Mouse (Mus musculus): Measurements from ENCODE around the gene Ppp4c. TPM values are rescaled to one million over a fixed set of nuclear protein-coding genes. Genes with fewer than 3 reads are reported as not detected.

The Ppp4c gene
- polyA plus RNA-seq, 1 experiment from 2014 or later: 135 TPM

DNA sequence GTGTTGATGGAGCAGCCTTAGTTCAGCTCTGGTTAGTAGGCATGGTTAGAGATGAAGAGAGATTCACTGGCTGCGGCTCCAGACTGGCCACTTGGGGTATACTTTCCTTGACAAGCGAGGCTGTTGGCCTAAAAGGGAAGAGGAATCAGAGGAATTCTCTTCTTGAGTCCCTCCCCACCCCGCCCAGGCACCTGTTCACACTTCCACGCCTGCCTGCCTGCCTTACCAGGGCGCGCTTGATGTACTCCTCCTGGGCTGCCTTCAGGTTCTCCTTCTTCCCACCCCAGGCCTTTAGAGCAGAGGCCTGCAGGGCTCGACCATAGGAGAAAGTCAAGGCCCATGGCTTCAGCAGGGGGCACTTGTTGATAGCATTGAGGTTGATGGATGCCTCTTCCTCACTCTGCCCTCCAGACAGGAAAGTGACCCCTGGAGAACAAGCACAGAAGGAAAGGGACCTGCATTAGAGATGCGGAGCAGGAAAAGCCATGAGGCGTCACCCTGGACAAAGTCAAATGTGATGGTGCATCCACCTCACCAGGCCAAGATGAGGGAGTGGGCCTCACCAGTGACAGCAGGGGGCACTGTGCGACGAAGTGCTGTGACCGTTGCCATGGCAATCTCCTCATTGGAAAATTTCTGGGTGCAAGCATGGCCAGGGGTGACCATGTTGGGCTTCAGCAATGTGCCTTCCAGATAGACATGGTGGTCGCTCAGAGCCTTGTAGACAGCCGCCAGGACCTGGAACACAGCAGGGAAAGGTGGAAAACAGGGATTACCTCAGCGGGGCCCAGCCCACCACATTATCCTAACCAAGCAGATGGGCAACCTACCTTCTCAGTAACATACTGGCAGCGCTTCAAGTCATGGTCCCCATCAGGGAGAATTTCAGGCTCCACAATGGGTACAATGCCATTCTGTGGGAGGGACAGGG, 3.4 kb upstream of the Ppp4c start:
- Histone ChIP-seq H3K9ac (ENCODE audit: low read depth, low read length) (no peak overlapping the region), H3K27ac (ENCODE audit: low read depth, low read length) (no peak overlapping the region; the same call in 1 of the 2 replicates), H3K9me3 (ENCODE audit: control insufficient read depth) (no peaks in the 10 kb centered on the region), H3K27me3 (replicated peaks; ENCODE audit: control insufficient read depth, insufficient read depth, low read length) (no peaks in the 10 kb centered on the region), H3K4me1 (replicated peaks; ENCODE audit: control insufficient read depth, insufficient read depth, low read length) (peaks cover 7% of the 10 kb centered on the region; the same call in 1 of the 2 replicates), H3K4me2 (replicated peaks; ENCODE audit: low read depth) (no peak overlapping the region), H3K36me3 (ENCODE audit: control insufficient read depth, insufficient read depth) (peaks cover 27% of the 10 kb centered on the region), H3K4me3 (ENCODE audit: low read depth, low read length) (no peak overlapping the region)
- peak; percentile 34; the same call in 1 of the 2 replicates for TF ChIP-seq CTCF (IDR thresholded peaks at IDR 0.05; ENCODE audit: low read depth)
- ATAC-seq: no peak
- WGBS: 75% methylated on average over 16 of the region's 16 CpGs

- H3K27me3 ChIP-seq (replicated peaks; ENCODE audit: control insufficient read depth, insufficient read depth, low read length): no peaks in the 10 kb centered on the region
These were observed 1.9 kb upstream of the Ppp4c start for GRCm38 (mm10) chr7:126794271-126794605.

DNA sequence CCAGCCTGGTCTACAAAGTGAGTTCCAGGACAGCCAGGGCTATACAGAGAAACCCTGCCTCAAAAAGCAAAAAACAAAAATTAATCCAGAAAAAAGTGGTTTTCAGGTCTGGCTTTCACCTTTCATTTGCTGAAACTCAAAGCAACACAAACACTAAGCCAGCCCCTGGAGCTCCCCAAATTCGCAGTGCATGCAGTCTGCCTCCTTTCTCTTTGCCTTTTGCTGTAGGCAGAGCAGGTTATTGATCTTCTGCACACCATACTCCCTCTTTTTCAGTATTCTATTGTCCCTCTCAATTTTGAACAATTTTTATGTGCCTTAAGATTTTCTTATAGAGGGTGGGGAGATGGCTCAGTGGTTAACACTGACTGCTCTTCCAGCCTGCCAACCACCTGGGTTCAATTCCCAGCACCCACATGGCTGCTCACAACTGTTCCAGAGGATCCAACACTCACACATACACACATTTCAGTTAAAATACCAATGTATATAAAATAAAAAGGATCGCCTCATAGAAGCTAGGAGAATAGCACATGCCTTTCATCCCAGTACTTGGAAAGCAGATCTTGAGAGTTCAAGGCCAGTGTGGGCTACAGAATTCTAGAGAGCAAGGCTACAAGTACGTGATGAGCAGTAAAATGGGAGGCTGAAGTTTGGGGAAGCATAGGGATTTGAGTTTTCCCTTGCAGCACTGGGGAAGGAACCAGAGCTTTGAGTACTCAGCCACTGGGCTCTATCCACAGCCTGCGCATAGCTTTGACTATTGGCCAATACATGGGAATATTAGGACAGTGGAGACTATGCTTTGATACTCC, 1.4 kb upstream of the Ppp4c start:
- no peak overlapping the region for H3K9ac ChIP-seq (ENCODE audit: low read depth, low read length)
- H3K36me3 ChIP-seq (ENCODE audit: control insufficient read depth, insufficient read depth): peaks cover 42% of the 10 kb centered on the region
- no peaks in the 10 kb centered on the region for H3K27me3 ChIP-seq (replicated peaks; ENCODE audit: control insufficient read depth, insufficient read depth, low read length)
- no peak for TF ChIP-seq CTCF (IDR thresholded peaks at IDR 0.05; ENCODE audit: low read depth)
- H3K9me3 ChIP-seq (ENCODE audit: control insufficient read depth): no peaks in the 10 kb centered on the region
- H3K27ac ChIP-seq (ENCODE audit: low read depth, low read length): no peak overlapping the region
- H3K4me3 ChIP-seq (ENCODE audit: low read depth, low read length): no peak overlapping the region
- ATAC-seq: no peak
- peaks cover 3% of the 10 kb centered on the region; the same call in 1 of the 2 replicates for H3K4me1 ChIP-seq (replicated peaks; ENCODE audit: control insufficient read depth, insufficient read depth, low read length)
- H3K4me2 ChIP-seq (replicated peaks; ENCODE audit: low read depth): no peak overlapping the region
- WGBS: 64% methylated on average over 4 of the region's 4 CpGs

More at GRCm38 (mm10) chr7:126794271-126794605, 1.9 kb upstream of the Ppp4c start:
- no peak overlapping the region for H3K4me2 ChIP-seq (replicated peaks; ENCODE audit: low read depth)
- no peak overlapping the region for H3K27ac ChIP-seq (ENCODE audit: low read depth, low read length)
- peaks cover 3% of the 10 kb centered on the region; the same call in 1 of the 2 replicates for H3K4me1 ChIP-seq (replicated peaks; ENCODE audit: control insufficient read depth, insufficient read depth, low read length)
- H3K9ac ChIP-seq (ENCODE audit: low read depth, low read length): no peak overlapping the region
- no peak for ATAC-seq
- TF ChIP-seq CTCF (IDR thresholded peaks at IDR 0.05; ENCODE audit: low read depth): no peak
- WGBS: 69% methylated on average over 4 of the region's 4 CpGs
- no peaks in the 10 kb centered on the region for H3K9me3 ChIP-seq (ENCODE audit: control insufficient read depth)
- H3K4me3 ChIP-seq (ENCODE audit: low read depth, low read length): no peak overlapping the region
- peaks cover 37% of the 10 kb centered on the region for H3K36me3 ChIP-seq (ENCODE audit: control insufficient read depth, insufficient read depth)

GRCm38 (mm10) chr7:126792721-126793443, 586 bp upstream of the Ppp4c start:
- Histone ChIP-seq H3K4me1 (replicated peaks; ENCODE audit: control insufficient read depth, insufficient read depth, low read length) (peaks cover 3% of the 10 kb centered on the region; the same call in 1 of the 2 replicates), H3K36me3 (ENCODE audit: control insufficient read depth, insufficient read depth) (peaks cover 50% of the 10 kb centered on the region), H3K4me3 (ENCODE audit: low read depth, low read length) (peak overlapping the region; percentile 86), H3K9me3 (ENCODE audit: control insufficient read depth) (no peaks in the 10 kb centered on the region), H3K9ac (ENCODE audit: low read depth, low read length) (0 out of 2 replicates have a peak overlapping the region, but pooled peaks have one; percentile 92), H3K27me3 (replicated peaks; ENCODE audit: control insufficient read depth, insufficient read depth, low read length) (no peaks in the 10 kb centered on the region), H3K27ac (ENCODE audit: low read depth, low read length) (0 out of 2 replicates have a peak overlapping the region, but pooled peaks have one; percentile 97), H3K4me2 (replicated peaks; ENCODE audit: low read depth) (peak overlapping the region; percentile 71)
- ATAC-seq: no peak
- WGBS: 15% methylated on average over 11 of the region's 11 CpGs
- no peak for TF ChIP-seq CTCF (IDR thresholded peaks at IDR 0.05; ENCODE audit: low read depth)

GRCm38 (mm10) chr7:126789141-126789540, 3.2 kb downstream of the Ppp4c start:
- peaks cover 53% of the 10 kb centered on the region for H3K36me3 ChIP-seq (ENCODE audit: control insufficient read depth, insufficient read depth)
- no peak for TF ChIP-seq CTCF (IDR thresholded peaks at IDR 0.05; ENCODE audit: low read depth)
- ATAC-seq: no peak

More at GRCm38 (mm10) chr7:126789141-126789540, 3.2 kb downstream of the Ppp4c start:
- Histone ChIP-seq H3K9ac (ENCODE audit: low read depth, low read length) (no peak overlapping the region), H3K4me2 (replicated peaks; ENCODE audit: low read depth) (no peak overlapping the region), H3K9me3 (ENCODE audit: control insufficient read depth) (no peaks in the 10 kb centered on the region), H3K4me1 (replicated peaks; ENCODE audit: control insufficient read depth, insufficient read depth, low read length) (peaks cover 3% of the 10 kb centered on the region; the same call in 1 of the 2 replicates), H3K27me3 (replicated peaks; ENCODE audit: control insufficient read depth, insufficient read depth, low read length) (no peaks in the 10 kb centered on the region), H3K27ac (ENCODE audit: low read depth, low read length) (no peak overlapping the region), H3K4me3 (ENCODE audit: low read depth, low read length) (no peak overlapping the region)
- WGBS: 84% methylated on average over 4 of the region's 4 CpGs
